Mouse (Mus musculus): Measurements from ENCODE around the gene Gpld1. TPM values are rescaled to one million over a fixed set of nuclear protein-coding genes. Genes with fewer than 3 reads are reported as not detected.

Gpld1 gene
- polyA plus RNA-seq, 1 experiment from 2014 or later = 1.5 TPM

GRCm38 (mm10) chr13:24988391-24988790 is 45.4 kb downstream of the Gpld1 start:
- Histone ChIP-seq H3K4me1 (no peaks in the 10 kb centered on the region), H3K4me2 (replicated peaks) (no peak overlapping the region), H3K9ac (replicated peaks) (no peak overlapping the region), H3K36me3 (peaks cover 20% of the 10 kb centered on the region), H3K27ac (replicated peaks) (no peak overlapping the region), H3K27me3 (no peaks in the 10 kb centered on the region), H3K4me3 (no peak overlapping the region), H3K9me3 (no peaks in the 10 kb centered on the region)
- 37% methylated on average over 7 of the region's 7 CpGs for WGBS
- ATAC-seq (replicated peaks) = peak; percentile 74

- H3K9me3 ChIP-seq = no peaks in the 10 kb centered on the region
- H3K9ac ChIP-seq (replicated peaks) = no peak overlapping the region
- 77% methylated on average over 6 of the region's 6 CpGs for WGBS
- no peak overlapping the region for H3K4me2 ChIP-seq (replicated peaks)
- no peak overlapping the region for H3K4me3 ChIP-seq
- no peaks in the 10 kb centered on the region for H3K27me3 ChIP-seq
- H3K36me3 ChIP-seq = peaks cover 26% of the 10 kb centered on the region
- H3K27ac ChIP-seq (replicated peaks) = no peak overlapping the region
- no peaks in the 10 kb centered on the region for H3K4me1 ChIP-seq
- ATAC-seq (replicated peaks) = no peak
These were observed 46.1 kb downstream of the Gpld1 start for GRCm38 (mm10) chr13:24989006-24989405.

- H3K4me2 ChIP-seq (replicated peaks) = no peak overlapping the region
- H3K27ac ChIP-seq (replicated peaks) = no peak overlapping the region
- H3K4me3 ChIP-seq = no peak overlapping the region
- H3K9ac ChIP-seq (replicated peaks) = no peak overlapping the region
- no peaks in the 10 kb centered on the region for H3K4me1 ChIP-seq
- H3K9me3 ChIP-seq = no peaks in the 10 kb centered on the region
- H3K36me3 ChIP-seq = peaks cover 67% of the 10 kb centered on the region
- ATAC-seq (replicated peaks) = 0 out of 2 replicates have a peak, but pooled peaks have one; percentile 18
- 54% methylated on average over 2 of the region's 2 CpGs for WGBS
- no peaks in the 10 kb centered on the region for H3K27me3 ChIP-seq
These were observed 50.2 kb downstream of the Gpld1 start for GRCm38 (mm10) chr13:24993160-24993559.

- Histone ChIP-seq H3K4me1 (no peaks in the 10 kb centered on the region), H3K4me3 (no peak overlapping the region), H3K36me3 (peaks cover 81% of the 10 kb centered on the region), H3K9ac (replicated peaks) (no peak overlapping the region), H3K4me2 (replicated peaks) (no peak overlapping the region), H3K27ac (replicated peaks) (no peak overlapping the region), H3K9me3 (no peaks in the 10 kb centered on the region), H3K27me3 (no peaks in the 10 kb centered on the region)
- ATAC-seq (replicated peaks) = no peak
- 93% methylated on average over 2 of the region's 2 CpGs for WGBS
These were observed 56.6 kb downstream of the Gpld1 start for GRCm38 (mm10) chr13:24999538-24999937.

GRCm38 (mm10) chr13:25002965-25003364 is 60.0 kb downstream of the Gpld1 start:
- Histone ChIP-seq H3K4me2 (replicated peaks) (no peak overlapping the region), H3K27me3 (no peaks in the 10 kb centered on the region), H3K4me1 (no peaks in the 10 kb centered on the region), H3K27ac (replicated peaks) (no peak overlapping the region), H3K4me3 (no peak overlapping the region), H3K36me3 (peaks cover 61% of the 10 kb centered on the region), H3K9ac (replicated peaks) (no peak overlapping the region), H3K9me3 (no peaks in the 10 kb centered on the region)
- ATAC-seq (replicated peaks) = no peak

- 82% methylated on average over 5 of the region's 8 CpGs for WGBS
- ATAC-seq (replicated peaks) = no peak
- H3K4me3 ChIP-seq = no peak overlapping the region
These were observed 64.2 kb downstream of the Gpld1 start for GRCm38 (mm10) chr13:25007115-25007514.

GRCm38 (mm10) chr13:25018316-25018715 is 75.4 kb downstream of the Gpld1 start:
- no peak overlapping the region for H3K27ac ChIP-seq (replicated peaks)
- H3K9me3 ChIP-seq = no peaks in the 10 kb centered on the region
- no peaks in the 10 kb centered on the region for H3K27me3 ChIP-seq
- H3K4me3 ChIP-seq = no peak overlapping the region
- WGBS = 90% methylated on average over 9 of the region's 9 CpGs
- peaks cover 20% of the 10 kb centered on the region for H3K4me1 ChIP-seq
- H3K9ac ChIP-seq (replicated peaks) = no peak overlapping the region
- no peak overlapping the region; the same call in 1 of the 2 replicates for H3K4me2 ChIP-seq (replicated peaks)
- H3K36me3 ChIP-seq = no peaks in the 10 kb centered on the region
- no peak for ATAC-seq (replicated peaks)

More at GRCm38 (mm10) chr13:25007115-25007514, 64.2 kb downstream of the Gpld1 start:
- Histone ChIP-seq H3K4me2 (replicated peaks) (no peak overlapping the region), H3K9me3 (no peaks in the 10 kb centered on the region), H3K27ac (replicated peaks) (no peak overlapping the region), H3K4me1 (no peaks in the 10 kb centered on the region), H3K27me3 (no peaks in the 10 kb centered on the region), H3K36me3 (peaks cover 26% of the 10 kb centered on the region), H3K9ac (replicated peaks) (no peak overlapping the region)

GRCm38 (mm10) chr13:25019793-25020539 is 77.0 kb downstream of the Gpld1 start, which contains the start of gene Mrs2:
Gene Mrs2 (minus strand): TSS chr13:25020379.
- peak; percentile 96 for ATAC-seq (replicated peaks)
- H3K4me1 ChIP-seq = peaks cover 20% of the 10 kb centered on the region
- WGBS = under 1% methylated on average over 82 of the region's 84 CpGs
- peak within 1 kb of the TSS; percentile 78 for H3K4me3 ChIP-seq
- H3K4me2 ChIP-seq (replicated peaks) = peak within 1 kb of the TSS; percentile 65
- no peaks in the 10 kb centered on the region for H3K9me3 ChIP-seq
- no peaks in the 10 kb centered on the region for H3K36me3 ChIP-seq
- H3K27ac ChIP-seq (replicated peaks) = peak within 1 kb of the TSS; percentile 71
- H3K27me3 ChIP-seq = no peaks in the 10 kb centered on the region
- H3K9ac ChIP-seq (replicated peaks) = peak within 1 kb of the TSS; percentile 78

- Histone ChIP-seq H3K4me3 (peak overlapping the region; percentile 78), H3K9ac (replicated peaks) (peak overlapping the region; percentile 78), H3K4me2 (replicated peaks) (peak overlapping the region; percentile 65), H3K36me3 (no peaks in the 10 kb centered on the region), H3K4me1 (peaks cover 20% of the 10 kb centered on the region), H3K27me3 (no peaks in the 10 kb centered on the region), H3K9me3 (no peaks in the 10 kb centered on the region), H3K27ac (replicated peaks) (peak overlapping the region; percentile 71)
- 47% methylated on average over 4 of the region's 4 CpGs for WGBS
- peak; percentile 44 for ATAC-seq (replicated peaks)
These were observed 77.6 kb downstream of the Gpld1 start for GRCm38 (mm10) chr13:25020540-25020892.

- no peak overlapping the region for H3K9ac ChIP-seq (replicated peaks)
- no peaks in the 10 kb centered on the region for H3K36me3 ChIP-seq
- 72% methylated on average over 4 of the region's 4 CpGs for WGBS
- H3K27ac ChIP-seq (replicated peaks) = no peak overlapping the region
- H3K9me3 ChIP-seq = no peaks in the 10 kb centered on the region
- H3K27me3 ChIP-seq = no peaks in the 10 kb centered on the region
- ATAC-seq (replicated peaks) = no peak
- peaks cover 20% of the 10 kb centered on the region for H3K4me1 ChIP-seq
- no peak overlapping the region for H3K4me2 ChIP-seq (replicated peaks)
- no peak overlapping the region for H3K4me3 ChIP-seq
These were observed 79.4 kb downstream of the Gpld1 start for GRCm38 (mm10) chr13:25022386-25022785.

- Histone ChIP-seq H3K9me3 (no peaks in the 10 kb centered on the region), H3K4me1 (peaks cover 19% of the 10 kb centered on the region), H3K27me3 (no peaks in the 10 kb centered on the region), H3K9ac (replicated peaks) (no peak overlapping the region), H3K4me2 (replicated peaks) (no peak overlapping the region), H3K4me3 (no peak overlapping the region), H3K27ac (replicated peaks) (no peak overlapping the region), H3K36me3 (no peaks in the 10 kb centered on the region)
- 79% methylated on average over 3 of the region's 3 CpGs for WGBS
- no peak for ATAC-seq (replicated peaks)
These were observed 80.2 kb downstream of the Gpld1 start for GRCm38 (mm10) chr13:25023129-25023528.

- peaks cover 5% of the 10 kb centered on the region for H3K4me1 ChIP-seq
- H3K4me2 ChIP-seq (replicated peaks) = no peak overlapping the region
- no peaks in the 10 kb centered on the region for H3K27me3 ChIP-seq
- ATAC-seq (replicated peaks) = no peak
- H3K27ac ChIP-seq (replicated peaks) = no peak overlapping the region
- no peaks in the 10 kb centered on the region for H3K36me3 ChIP-seq
- no peak overlapping the region for H3K4me3 ChIP-seq
- H3K9me3 ChIP-seq = no peaks in the 10 kb centered on the region
- no peak overlapping the region for H3K9ac ChIP-seq (replicated peaks)
- WGBS = 38% methylated on average over 2 of the region's 2 CpGs
These were observed 81.7 kb downstream of the Gpld1 start for GRCm38 (mm10) chr13:25024655-25025054.

All from forebrain, embryonic 15.5 days (tissue).